Mouse (Mus musculus): ENCODE results near the gene Kctd2.
A peak's percentile ranks its signal among the peaks of the same experiment; 100 is the strongest.

Gene Kctd2

GRCm38 (mm10) chr11:115400630-115401391 lies 19.1 kb upstream of the Kctd2 start:
- DNase-seq (ENCODE audit: low read depth, low spot score) = peak; percentile 12

- peak; percentile 88 for DNase-seq (ENCODE audit: low read depth, low spot score)
Measured at GRCm38 (mm10) chr11:115403338-115404124, 16.4 kb upstream of the Kctd2 start, which contains the start of gene Mrpl58. Gene Mrpl58, plus strand, starts transcription at chr11:115403752.

GRCm38 (mm10) chr11:115405723-115406122 lies 14.2 kb upstream of the Kctd2 start:
- no peak for DNase-seq (ENCODE audit: low read depth, low spot score)

GRCm38 (mm10) chr11:115406858-115407401 lies 13.0 kb upstream of the Kctd2 start:
- DNase-seq (ENCODE audit: low read depth, low spot score) = no peak

GRCm38 (mm10) chr11:115408266-115408920 lies 11.5 kb upstream of the Kctd2 start:
- no peak for DNase-seq (ENCODE audit: low read depth, low spot score)

- DNase-seq (ENCODE audit: low read depth, low spot score) = no peak
Measured at GRCm38 (mm10) chr11:115409556-115409955, 10.4 kb upstream of the Kctd2 start.

- DNase-seq (ENCODE audit: low read depth, low spot score) = no peak
Measured at GRCm38 (mm10) chr11:115420336-115421190, 635 bp downstream of the Kctd2 start.

- no peak for DNase-seq (ENCODE audit: low read depth, low spot score)
Measured at GRCm38 (mm10) chr11:115421328-115421727, 1.4 kb downstream of the Kctd2 start.

- no peak for DNase-seq (ENCODE audit: low read depth, low spot score)
Measured at GRCm38 (mm10) chr11:115421972-115422371, 2.0 kb downstream of the Kctd2 start.

- DNase-seq (ENCODE audit: low read depth, low spot score) = no peak
Measured at GRCm38 (mm10) chr11:115423091-115423490, 3.2 kb downstream of the Kctd2 start.

- no peak for DNase-seq (ENCODE audit: low read depth, low spot score)
Measured at GRCm38 (mm10) chr11:115424666-115425065, 4.7 kb downstream of the Kctd2 start.

- no peak for DNase-seq (ENCODE audit: low read depth, low spot score)
Measured at GRCm38 (mm10) chr11:115425671-115426070, 5.7 kb downstream of the Kctd2 start.

GRCm38 (mm10) chr11:115427482-115428331 lies 7.8 kb downstream of the Kctd2 start:
- DNase-seq (ENCODE audit: low read depth, low spot score) = peak; percentile 90

GRCm38 (mm10) chr11:115429307-115429706 lies 9.4 kb downstream of the Kctd2 start:
- DNase-seq (ENCODE audit: low read depth, low spot score) = no peak

GRCm38 (mm10) chr11:115430561-115430960 lies 10.6 kb downstream of the Kctd2 start:
- DNase-seq (ENCODE audit: low read depth, low spot score) = no peak

- DNase-seq (ENCODE audit: low read depth, low spot score) = no peak
Measured at GRCm38 (mm10) chr11:115432814-115433213, 12.9 kb downstream of the Kctd2 start.

- DNase-seq (ENCODE audit: low read depth, low spot score) = no peak
Measured at GRCm38 (mm10) chr11:115433342-115433741, 13.4 kb downstream of the Kctd2 start.

GRCm38 (mm10) chr11:115435596-115436337 lies 15.8 kb downstream of the Kctd2 start:
- DNase-seq (ENCODE audit: low read depth, low spot score) = no peak

- DNase-seq (ENCODE audit: low read depth, low spot score) = no peak
Measured at GRCm38 (mm10) chr11:115437571-115438122, 17.7 kb downstream of the Kctd2 start.
